Mouse (Mus musculus): ENCODE results near the gene Cep152. TPM values are rescaled to one million over a fixed set of nuclear protein-coding genes. Genes with fewer than 3 reads are reported as not detected.

The Cep152 gene
- polyA plus RNA-seq, 1 experiment from 2014 or later, result 9.4 TPM

DNA sequence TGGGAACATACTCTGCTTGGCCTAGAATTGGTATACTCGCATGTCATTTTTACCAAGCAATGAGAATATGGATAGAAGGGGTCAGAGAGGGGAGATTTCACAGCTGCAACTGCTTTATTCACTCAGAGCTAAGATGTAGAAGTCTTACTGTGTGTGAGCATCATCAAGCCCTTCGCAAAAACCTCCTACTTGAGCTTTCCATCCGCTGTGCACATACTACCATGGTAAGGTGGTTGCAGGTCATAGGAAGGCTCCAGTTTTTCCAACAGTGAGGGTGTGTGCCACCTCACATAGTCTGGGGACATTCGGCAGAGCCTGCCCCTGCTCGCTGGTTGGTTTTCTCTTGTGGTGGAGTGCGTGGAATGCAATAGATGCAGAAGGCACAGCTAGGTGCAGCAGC lies 64.9 kb downstream of the Cep152 start:
- DNase-seq, result no peak
- H3K27ac ChIP-seq (ENCODE audit: low read depth), result no peak overlapping the region
- no peak overlapping the region for H3K9ac ChIP-seq
- no peak for ATAC-seq (ENCODE audit: insufficient read depth)
- no peaks in the 10 kb centered on the region for H3K27me3 ChIP-seq (ENCODE audit: insufficient read depth, low read length)
- no peaks in the 10 kb centered on the region for H3K4me1 ChIP-seq (ENCODE audit: insufficient read depth)
- H3K36me3 ChIP-seq (ENCODE audit: insufficient read depth), result peaks cover 19% of the 10 kb centered on the region
- H3K4me2 ChIP-seq, result no peak overlapping the region
- no peak for TF ChIP-seq CTCF (IDR thresholded peaks at IDR 0.05; ENCODE audit: low read depth)
- H3K9me3 ChIP-seq (ENCODE audit: low read depth, low read length), result no peaks in the 10 kb centered on the region
- 84% methylated on average over 6 of the region's 6 CpGs for WGBS
- H3K4me3 ChIP-seq (ENCODE audit: low read depth, low read length), result no peak overlapping the region

- Histone ChIP-seq H3K4me3 (ENCODE audit: low read depth, low read length) (no peak overlapping the region), H3K27ac (ENCODE audit: low read depth) (no peak overlapping the region), H3K4me2 (no peak overlapping the region), H3K4me1 (ENCODE audit: insufficient read depth) (no peaks in the 10 kb centered on the region), H3K36me3 (ENCODE audit: insufficient read depth) (peaks cover 10% of the 10 kb centered on the region), H3K9ac (no peak overlapping the region), H3K27me3 (ENCODE audit: insufficient read depth, low read length) (no peaks in the 10 kb centered on the region), H3K9me3 (ENCODE audit: low read depth, low read length) (no peaks in the 10 kb centered on the region)
- no peak for ATAC-seq (ENCODE audit: insufficient read depth)
- TF ChIP-seq CTCF (IDR thresholded peaks at IDR 0.05; ENCODE audit: low read depth), result no peak
- DNase-seq, result no peak
- 71% methylated on average over 19 of the region's 19 CpGs for WGBS
Measured at GRCm38 (mm10) chr2:125558634-125559589, 66.0 kb downstream of the Cep152 start.

DNA sequence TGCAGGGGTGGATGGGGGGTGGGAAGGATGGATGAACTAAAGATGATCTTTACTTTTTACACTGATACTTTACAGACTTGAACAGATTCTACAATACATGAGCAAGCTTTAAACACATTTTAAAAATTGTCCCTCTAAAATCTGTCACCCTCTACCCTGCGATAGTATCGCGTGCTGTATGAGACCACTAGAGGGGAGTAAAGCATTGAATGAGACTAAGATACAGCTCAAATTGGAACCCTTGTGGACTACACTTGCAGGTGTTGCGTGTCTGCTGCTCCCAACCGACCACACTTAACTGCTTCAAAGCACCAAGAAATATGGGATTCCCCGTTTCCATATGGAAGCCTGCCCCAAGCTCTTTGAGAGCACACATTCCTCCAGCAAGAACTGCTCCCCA lies 69.1 kb downstream of the Cep152 start:
- Histone ChIP-seq H3K9ac (no peak overlapping the region), H3K27ac (ENCODE audit: low read depth) (no peak overlapping the region), H3K4me3 (ENCODE audit: low read depth, low read length) (no peak overlapping the region), H3K9me3 (ENCODE audit: low read depth, low read length) (no peaks in the 10 kb centered on the region), H3K36me3 (ENCODE audit: insufficient read depth) (no peaks in the 10 kb centered on the region), H3K4me2 (no peak overlapping the region), H3K4me1 (ENCODE audit: insufficient read depth) (no peaks in the 10 kb centered on the region), H3K27me3 (ENCODE audit: insufficient read depth, low read length) (no peaks in the 10 kb centered on the region)
- TF ChIP-seq CTCF (IDR thresholded peaks at IDR 0.05; ENCODE audit: low read depth), result peak; percentile 24; the same call in 1 of the 2 replicates
- ATAC-seq (ENCODE audit: insufficient read depth), result no peak
- WGBS, result 77% methylated on average over 6 of the region's 6 CpGs
- DNase-seq, result peak; percentile 34

DNA sequence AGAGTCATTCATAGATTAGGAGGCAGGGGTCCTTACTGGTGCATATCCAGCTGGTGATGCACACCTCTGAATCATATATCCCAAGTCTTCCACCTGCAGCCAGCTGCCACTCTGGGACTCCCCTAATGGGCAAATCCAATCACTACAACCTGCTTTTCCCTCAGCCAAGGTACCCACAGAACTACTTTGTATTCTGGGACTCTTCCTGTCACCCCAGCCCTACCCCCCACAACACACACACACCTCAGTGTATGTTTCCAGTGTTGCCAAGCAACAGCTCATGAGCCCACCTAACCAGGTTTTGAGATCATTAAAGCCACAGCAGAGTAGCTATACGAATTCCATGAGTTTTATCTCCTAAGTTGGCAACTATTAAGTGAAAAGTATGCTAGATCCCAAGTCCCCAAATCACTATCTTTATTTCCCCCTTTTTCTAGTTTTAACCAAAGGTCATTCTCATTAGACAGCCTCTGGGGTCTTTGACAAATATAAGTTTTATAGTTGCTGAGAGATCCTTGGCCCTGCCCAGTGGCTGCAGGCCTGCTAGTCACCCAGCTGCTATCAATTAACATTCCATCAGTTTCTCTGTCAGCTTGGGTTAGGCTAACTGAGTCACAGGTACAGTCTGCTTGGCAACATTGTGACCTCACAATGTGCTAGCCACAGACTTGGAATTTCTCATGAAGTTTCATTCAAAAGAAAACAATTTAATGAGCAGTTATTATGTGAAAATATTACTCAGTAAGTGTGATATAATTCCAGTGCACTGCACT lies 75.9 kb downstream of the Cep152 start:
- H3K4me1 ChIP-seq (ENCODE audit: insufficient read depth), result no peaks in the 10 kb centered on the region
- H3K27ac ChIP-seq (ENCODE audit: low read depth), result no peak overlapping the region
- TF ChIP-seq CTCF (IDR thresholded peaks at IDR 0.05; ENCODE audit: low read depth), result no peak
- DNase-seq, result no peak
- H3K36me3 ChIP-seq (ENCODE audit: insufficient read depth), result no peaks in the 10 kb centered on the region
- no peaks in the 10 kb centered on the region for H3K27me3 ChIP-seq (ENCODE audit: insufficient read depth, low read length)
- no peak overlapping the region for H3K4me3 ChIP-seq (ENCODE audit: low read depth, low read length)
- H3K9ac ChIP-seq, result no peak overlapping the region
- ATAC-seq (ENCODE audit: insufficient read depth), result no peak
- H3K9me3 ChIP-seq (ENCODE audit: low read depth, low read length), result no peaks in the 10 kb centered on the region
- no peak overlapping the region for H3K4me2 ChIP-seq
- 47% methylated on average over 1 of the region's 1 CpGs for WGBS

GRCm38 (mm10) chr2:125544986-125545385 lies 79.9 kb downstream of the Cep152 start:
- no peaks in the 10 kb centered on the region for H3K9me3 ChIP-seq (ENCODE audit: low read depth, low read length)
- no peak for TF ChIP-seq CTCF (IDR thresholded peaks at IDR 0.05; ENCODE audit: low read depth)
- no peaks in the 10 kb centered on the region for H3K27me3 ChIP-seq (ENCODE audit: insufficient read depth, low read length)
- DNase-seq, result no peak
- no peak overlapping the region for H3K4me3 ChIP-seq (ENCODE audit: low read depth, low read length)
- H3K4me1 ChIP-seq (ENCODE audit: insufficient read depth), result no peaks in the 10 kb centered on the region
- 81% methylated on average over 3 of the region's 3 CpGs for WGBS
- no peaks in the 10 kb centered on the region for H3K36me3 ChIP-seq (ENCODE audit: insufficient read depth)
- no peak for ATAC-seq (ENCODE audit: insufficient read depth)
- H3K27ac ChIP-seq (ENCODE audit: low read depth), result no peak overlapping the region
- H3K9ac ChIP-seq, result no peak overlapping the region
- H3K4me2 ChIP-seq, result no peak overlapping the region

- Histone ChIP-seq H3K9me3 (ENCODE audit: low read depth, low read length) (no peaks in the 10 kb centered on the region), H3K27me3 (ENCODE audit: insufficient read depth, low read length) (no peaks in the 10 kb centered on the region), H3K27ac (ENCODE audit: low read depth) (no peak overlapping the region), H3K4me2 (no peak overlapping the region), H3K9ac (no peak overlapping the region), H3K4me1 (ENCODE audit: insufficient read depth) (no peaks in the 10 kb centered on the region), H3K4me3 (ENCODE audit: low read depth, low read length) (no peak overlapping the region), H3K36me3 (ENCODE audit: insufficient read depth) (no peaks in the 10 kb centered on the region)
- DNase-seq (peak; percentile 51), ATAC-seq (ENCODE audit: insufficient read depth) (no peak)
- 49% methylated on average over 1 of the region's 1 CpGs for WGBS
- TF ChIP-seq CTCF (IDR thresholded peaks at IDR 0.05; ENCODE audit: low read depth), result no peak
Measured at GRCm38 (mm10) chr2:125543646-125544045, 81.3 kb downstream of the Cep152 start.

DNA sequence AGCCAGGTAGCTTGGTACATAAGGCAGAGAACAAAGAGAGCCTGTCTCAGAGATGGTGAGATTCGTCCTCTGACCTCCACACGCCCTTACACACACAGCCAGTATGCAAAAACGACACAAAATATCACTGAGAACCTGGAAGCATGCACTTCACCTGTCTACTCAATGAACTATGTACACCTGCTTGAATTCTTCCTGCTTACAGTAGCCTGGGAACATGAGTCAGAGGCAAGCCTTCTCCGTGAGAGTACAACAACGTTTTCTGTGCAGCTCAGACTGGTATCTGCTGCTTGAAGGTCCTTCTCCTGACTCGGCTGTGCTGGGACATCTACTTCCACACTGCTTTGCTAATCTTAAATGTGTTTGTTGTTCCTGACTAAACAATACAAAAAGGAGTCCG lies 83.5 kb downstream of the Cep152 start:
- no peak for TF ChIP-seq CTCF (IDR thresholded peaks at IDR 0.05; ENCODE audit: low read depth)
- no peak overlapping the region for H3K4me3 ChIP-seq (ENCODE audit: low read depth, low read length)
- H3K27ac ChIP-seq (ENCODE audit: low read depth), result no peak overlapping the region
- H3K4me2 ChIP-seq, result no peak overlapping the region
- DNase-seq (no peak), ATAC-seq (ENCODE audit: insufficient read depth) (no peak)
- H3K4me1 ChIP-seq (ENCODE audit: insufficient read depth), result no peaks in the 10 kb centered on the region
- 58% methylated on average over 7 of the region's 7 CpGs for WGBS
- H3K36me3 ChIP-seq (ENCODE audit: insufficient read depth), result no peaks in the 10 kb centered on the region
- no peaks in the 10 kb centered on the region for H3K9me3 ChIP-seq (ENCODE audit: low read depth, low read length)
- no peak overlapping the region for H3K9ac ChIP-seq
- H3K27me3 ChIP-seq (ENCODE audit: insufficient read depth, low read length), result no peaks in the 10 kb centered on the region
